Mouse (Mus musculus) erythroblast, embryonic 14.5 days (primary cell): Measurements from ENCODE around the gene Capn2. TPM values are rescaled to one million over a fixed set of nuclear protein-coding genes. Genes with fewer than 3 reads are reported as not detected.

ENCODE experiments used
- H3K27me3 ChIP-seq: 2 replicates; pipeline ENCODE4 v1.6.1; 2012; ENCODE audit warnings: inconsistent platforms; ENCODE audit not compliant: control insufficient read depth
- H3K36me3 ChIP-seq: 2 replicates; pipeline ENCODE4 v1.6.1; 2012; ENCODE audit warnings: mild to moderate bottlenecking, inconsistent platforms; ENCODE audit not compliant: control insufficient read depth
- H3K4me1 ChIP-seq: 2 replicates; pipeline ENCODE4 v1.6.1; 2012; ENCODE audit warnings: inconsistent platforms; ENCODE audit not compliant: control insufficient read depth
- H3K4me3 ChIP-seq: replicated peaks from 2 replicates; pipeline ENCODE3; 2012; ENCODE audit warnings: moderate library complexity, mild to moderate bottlenecking, inconsistent platforms
- H3K9me3 ChIP-seq: 2 replicates; pipeline ENCODE4 v1.6.1; 2012; ENCODE audit warnings: low read length, inconsistent platforms, mixed read lengths; ENCODE audit not compliant: control insufficient read depth
- GATA1 ChIP-seq: IDR thresholded peaks from 2 replicates; pipeline ENCODE4 v1.6.1; 2012; ENCODE audit warnings: low read length, inconsistent platforms, mixed read lengths
- TAL1 ChIP-seq: IDR thresholded peaks from 3 replicates; pipeline ENCODE4 v1.6.1; 2012; ENCODE audit warnings: low read length, inconsistent platforms, mixed read lengths
- polyA plus RNA-seq: library from polyadenylated mRNA; stranded (reverse); fragments of >175 nt; gene quantifications from 2 replicates; pipeline ENCODE4 v1.2.3, GENCODE M21; 2012

The Capn2 gene
- polyA plus RNA-seq, 1 experiment, result 0.03 TPM

DNA sequence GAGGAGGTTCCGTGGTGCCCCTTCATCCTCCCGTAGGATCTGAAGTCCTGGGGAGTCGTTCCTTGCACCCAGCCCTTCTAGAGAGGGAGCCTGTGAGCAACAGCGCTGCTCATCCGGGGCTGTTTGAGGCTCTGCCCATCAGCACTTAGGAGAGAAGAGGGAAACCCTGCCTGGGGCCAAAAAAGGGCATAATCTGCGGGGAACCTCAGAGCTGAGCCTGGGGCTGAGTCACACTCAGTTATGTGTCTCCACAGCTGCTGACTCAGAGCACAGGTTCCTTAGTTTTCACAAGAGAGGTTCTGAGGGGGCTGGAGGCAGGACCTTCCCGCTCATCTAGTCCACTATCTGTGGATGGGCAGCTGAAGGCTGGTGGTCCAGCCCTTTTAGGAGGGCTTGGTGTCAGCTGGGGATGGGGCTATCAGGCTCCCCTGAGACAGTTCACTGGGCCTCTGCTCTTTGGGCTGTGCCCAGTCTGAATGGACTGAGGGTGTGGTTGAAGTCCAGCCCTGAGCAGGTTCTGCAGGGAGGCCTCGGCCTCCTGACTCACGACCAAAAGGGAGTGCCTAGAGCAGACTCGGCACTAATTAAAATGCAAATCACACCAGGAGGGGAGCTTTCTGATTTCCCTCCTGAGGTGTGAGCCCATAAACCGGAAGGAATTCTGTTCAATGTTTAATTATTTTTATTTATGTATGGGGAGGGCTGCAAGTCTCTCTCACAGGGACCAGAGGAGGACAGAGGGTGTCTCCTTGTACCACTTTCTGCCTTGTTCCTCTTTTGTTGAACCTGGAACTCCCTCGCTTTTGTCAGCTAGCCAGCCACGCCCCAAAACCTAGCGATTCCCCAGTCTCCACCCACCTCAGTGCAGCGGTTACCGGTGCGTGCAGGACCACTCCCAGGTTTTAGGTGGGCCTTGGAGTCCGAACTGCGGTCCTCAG lies 10.8 kb upstream of the Capn2 start:
- no peaks in the 10 kb centered on the region; the same call in 1 of the 2 replicates for H3K4me1 ChIP-seq
- H3K9me3 ChIP-seq, result no peaks in the 10 kb centered on the region
- H3K27me3 ChIP-seq, result peaks cover 20% of the 10 kb centered on the region
- TF ChIP-seq GATA1, result no peak
- TF ChIP-seq TAL1, result no peak
- no peaks in the 10 kb centered on the region for H3K36me3 ChIP-seq
- H3K4me3 ChIP-seq, result no peak overlapping the region

DNA sequence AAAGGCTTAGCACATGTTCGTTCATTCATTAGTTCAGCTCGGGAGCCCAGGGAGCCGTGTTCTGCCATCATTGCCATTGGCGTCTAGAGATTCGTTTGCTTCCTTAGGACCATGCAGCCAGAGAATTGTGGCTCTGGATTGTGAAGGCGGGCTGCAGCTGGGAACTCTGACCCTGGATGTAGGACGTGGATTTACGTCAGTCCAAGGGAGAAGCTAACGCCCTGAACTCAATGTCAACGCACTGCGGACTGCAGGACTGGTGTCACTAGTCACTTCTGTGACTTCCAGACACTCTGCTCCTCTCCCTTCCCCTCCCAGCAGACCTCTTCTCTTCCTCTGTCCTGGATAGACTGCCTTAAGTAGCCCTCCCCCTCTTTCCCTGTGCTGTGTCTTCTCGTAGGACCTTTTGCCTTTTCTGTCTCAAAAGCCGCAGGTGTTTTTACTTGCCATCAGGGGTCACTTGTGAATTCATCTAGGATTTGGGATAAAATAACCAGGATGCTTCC lies 9.9 kb upstream of the Capn2 start:
- Histone ChIP-seq H3K36me3 (no peaks in the 10 kb centered on the region), H3K27me3 (peaks cover 20% of the 10 kb centered on the region), H3K4me3 (no peak overlapping the region), H3K4me1 (no peaks in the 10 kb centered on the region; the same call in 1 of the 2 replicates), H3K9me3 (no peaks in the 10 kb centered on the region)
- TF ChIP-seq GATA1 (no peak), TAL1 (no peak)

DNA sequence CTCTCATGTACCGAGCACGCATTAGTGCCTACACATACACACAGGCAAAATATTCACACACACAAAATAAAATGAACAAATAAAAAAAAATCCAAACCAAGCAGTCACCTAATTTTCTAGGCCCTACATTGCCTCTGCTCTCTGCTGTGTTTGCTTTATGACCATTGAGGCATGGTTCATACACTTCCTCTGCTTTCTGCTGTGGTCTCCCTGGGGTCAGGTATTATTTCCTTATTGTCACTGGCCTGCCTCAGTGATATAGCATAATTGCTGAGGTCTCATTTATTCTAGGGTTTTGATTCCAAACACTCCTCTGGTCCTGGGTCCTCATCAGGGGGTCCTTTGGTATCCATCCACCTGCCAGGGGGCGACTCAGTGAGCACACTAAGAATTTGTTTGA lies 8.2 kb upstream of the Capn2 start:
- Histone ChIP-seq H3K4me3 (no peak overlapping the region), H3K27me3 (peaks cover 20% of the 10 kb centered on the region), H3K9me3 (no peaks in the 10 kb centered on the region), H3K36me3 (no peaks in the 10 kb centered on the region), H3K4me1 (no peaks in the 10 kb centered on the region; the same call in 1 of the 2 replicates)
- TF ChIP-seq GATA1 (no peak), TAL1 (no peak)

DNA sequence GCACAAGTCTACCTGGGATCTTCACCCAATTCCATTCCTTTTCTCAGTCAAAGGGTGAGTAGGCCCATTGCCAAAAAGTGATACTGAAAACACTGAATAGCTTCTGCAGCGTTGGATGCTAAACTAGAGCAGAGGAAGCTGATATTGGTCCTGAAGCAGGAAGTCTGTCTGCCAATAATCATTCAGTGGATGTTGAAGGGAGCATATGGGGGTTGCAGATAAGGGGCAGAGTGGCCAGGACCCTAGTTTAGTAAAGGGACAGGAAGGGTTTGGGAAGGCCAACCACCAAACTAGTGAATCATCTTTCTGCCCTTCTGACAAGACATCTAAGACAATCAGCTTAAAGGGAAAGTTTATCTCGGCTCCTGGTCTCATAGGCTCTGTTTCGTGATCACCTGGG lies 6.3 kb upstream of the Capn2 start:
- no peaks in the 10 kb centered on the region; the same call in 1 of the 2 replicates for H3K4me1 ChIP-seq
- TF ChIP-seq TAL1, result no peak
- TF ChIP-seq GATA1, result no peak

GRCm38 (mm10) chr1:182522961-182523360 lies 5.6 kb upstream of the Capn2 start:
- TF ChIP-seq TAL1 (no peak), GATA1 (no peak)
- Histone ChIP-seq H3K27me3 (peaks cover 29% of the 10 kb centered on the region), H3K36me3 (no peaks in the 10 kb centered on the region), H3K4me1 (no peaks in the 10 kb centered on the region), H3K4me3 (no peak overlapping the region), H3K9me3 (no peaks in the 10 kb centered on the region)

More for the DNA sequence above, 6.3 kb upstream of the Capn2 start:
- no peak overlapping the region for H3K4me3 ChIP-seq
- peaks cover 28% of the 10 kb centered on the region for H3K27me3 ChIP-seq
- H3K9me3 ChIP-seq, result no peaks in the 10 kb centered on the region
- H3K36me3 ChIP-seq, result no peaks in the 10 kb centered on the region

- Histone ChIP-seq H3K27me3 (peaks cover 36% of the 10 kb centered on the region), H3K4me3 (no peak overlapping the region), H3K36me3 (no peaks in the 10 kb centered on the region), H3K9me3 (no peaks in the 10 kb centered on the region), H3K4me1 (no peaks in the 10 kb centered on the region; the same call in 1 of the 2 replicates)
- TF ChIP-seq TAL1, result no peak
- no peak for TF ChIP-seq GATA1
These were observed 3.6 kb upstream of the Capn2 start for GRCm38 (mm10) chr1:182520938-182521500.

GRCm38 (mm10) chr1:182520091-182520937 lies 2.9 kb upstream of the Capn2 start:
- no peak for TF ChIP-seq GATA1
- TF ChIP-seq TAL1, result no peak
- H3K4me3 ChIP-seq, result no peak overlapping the region
- H3K27me3 ChIP-seq, result peaks cover 43% of the 10 kb centered on the region
- H3K9me3 ChIP-seq, result no peaks in the 10 kb centered on the region
- H3K36me3 ChIP-seq, result no peaks in the 10 kb centered on the region
- no peaks in the 10 kb centered on the region; the same call in 1 of the 2 replicates for H3K4me1 ChIP-seq

GRCm38 (mm10) chr1:182519341-182519740 lies 1.9 kb upstream of the Capn2 start:
- no peaks in the 10 kb centered on the region for H3K36me3 ChIP-seq
- peaks cover 45% of the 10 kb centered on the region for H3K27me3 ChIP-seq
- no peaks in the 10 kb centered on the region for H3K9me3 ChIP-seq
- TF ChIP-seq GATA1, result no peak
- TF ChIP-seq TAL1, result no peak
- no peak overlapping the region for H3K4me3 ChIP-seq
- no peaks in the 10 kb centered on the region; the same call in 1 of the 2 replicates for H3K4me1 ChIP-seq

GRCm38 (mm10) chr1:182518811-182519210 lies 1.4 kb upstream of the Capn2 start:
- H3K36me3 ChIP-seq, result no peaks in the 10 kb centered on the region
- TF ChIP-seq GATA1, result no peak
- TF ChIP-seq TAL1, result no peak
- no peak overlapping the region for H3K4me3 ChIP-seq
- peaks cover 45% of the 10 kb centered on the region for H3K27me3 ChIP-seq
- H3K4me1 ChIP-seq, result no peaks in the 10 kb centered on the region; the same call in 1 of the 2 replicates
- no peaks in the 10 kb centered on the region for H3K9me3 ChIP-seq
